Mouse (Mus musculus): ENCODE measurements at regions not wholly inside any gene's neighbourhood (a gene's known extent, or its start where the extent isn't known, plus 50 kb on each side); places are given as distances from the start of the nearest gene placed in this dataset.

- DNase-seq (ENCODE audit: extremely low read depth, insufficient read length, low spot score): no peak
Observed at GRCm38 (mm10) chr9:92661938-92662337, 119.9 kb downstream of the Plod2 start.

- no peak for DNase-seq (ENCODE audit: extremely low read depth, insufficient read length, low spot score)
Observed at GRCm38 (mm10) chr9:92667361-92667881, 125.4 kb downstream of the Plod2 start.

GRCm38 (mm10) chr9:92671966-92672365 lies 129.9 kb downstream of the Plod2 start:
- no peak for DNase-seq (ENCODE audit: extremely low read depth, insufficient read length, low spot score)

- DNase-seq (ENCODE audit: extremely low read depth, insufficient read length, low spot score): no peak
Observed at GRCm38 (mm10) chr9:92694361-92695016, 152.5 kb downstream of the Plod2 start.

GRCm38 (mm10) chr9:92697971-92698370 lies 155.9 kb downstream of the Plod2 start:
- DNase-seq (ENCODE audit: extremely low read depth, insufficient read length, low spot score): no peak

GRCm38 (mm10) chr9:92704752-92705151 lies 162.7 kb downstream of the Plod2 start:
- no peak for DNase-seq (ENCODE audit: extremely low read depth, insufficient read length, low spot score)

GRCm38 (mm10) chr9:92707011-92707410 lies 165.0 kb downstream of the Plod2 start:
- no peak for DNase-seq (ENCODE audit: extremely low read depth, insufficient read length, low spot score)

- DNase-seq (ENCODE audit: extremely low read depth, insufficient read length, low spot score): no peak
Observed at GRCm38 (mm10) chr9:92717176-92717575, 175.2 kb downstream of the Plod2 start.

GRCm38 (mm10) chr9:92718337-92718736 lies 176.3 kb downstream of the Plod2 start:
- DNase-seq (ENCODE audit: extremely low read depth, insufficient read length, low spot score): no peak

- no peak for DNase-seq (ENCODE audit: extremely low read depth, insufficient read length, low spot score)
Observed at GRCm38 (mm10) chr9:92719251-92719650, 177.2 kb downstream of the Plod2 start.

GRCm38 (mm10) chr9:92728864-92729263 lies 186.8 kb downstream of the Plod2 start:
- DNase-seq (ENCODE audit: extremely low read depth, insufficient read length, low spot score): no peak

- no peak for DNase-seq (ENCODE audit: extremely low read depth, insufficient read length, low spot score)
Observed at GRCm38 (mm10) chr9:92731396-92731795, 189.4 kb downstream of the Plod2 start.

- no peak for DNase-seq (ENCODE audit: extremely low read depth, insufficient read length, low spot score)
Observed at GRCm38 (mm10) chr9:92767532-92767931, 225.5 kb downstream of the Plod2 start.

GRCm38 (mm10) chr9:92768432-92768831 lies 226.4 kb downstream of the Plod2 start:
- DNase-seq (ENCODE audit: extremely low read depth, insufficient read length, low spot score): no peak

- DNase-seq (ENCODE audit: extremely low read depth, insufficient read length, low spot score): peak; percentile 3
Observed at GRCm38 (mm10) chr9:92769528-92769927, 227.5 kb downstream of the Plod2 start.

- no peak for DNase-seq (ENCODE audit: extremely low read depth, insufficient read length, low spot score)
Observed at GRCm38 (mm10) chr9:92771002-92771401, 229.0 kb downstream of the Plod2 start.

GRCm38 (mm10) chr9:92771716-92772115 lies 229.7 kb downstream of the Plod2 start:
- no peak for DNase-seq (ENCODE audit: extremely low read depth, insufficient read length, low spot score)

GRCm38 (mm10) chr9:92782922-92783454 lies 241.0 kb downstream of the Plod2 start:
- DNase-seq (ENCODE audit: extremely low read depth, insufficient read length, low spot score): no peak

GRCm38 (mm10) chr9:92799695-92800094 lies 257.7 kb downstream of the Plod2 start:
- no peak for DNase-seq (ENCODE audit: extremely low read depth, insufficient read length, low spot score)

GRCm38 (mm10) chr9:92809469-92809868 lies 267.4 kb downstream of the Plod2 start:
- no peak for DNase-seq (ENCODE audit: extremely low read depth, insufficient read length, low spot score)

- no peak for DNase-seq (ENCODE audit: extremely low read depth, insufficient read length, low spot score)
Observed at GRCm38 (mm10) chr9:92820721-92821120, 278.7 kb downstream of the Plod2 start.

- no peak for DNase-seq (ENCODE audit: extremely low read depth, insufficient read length, low spot score)
Observed at GRCm38 (mm10) chr9:92826708-92827353, 284.8 kb downstream of the Plod2 start.

All from 3134 (cell line).